Mouse (Mus musculus) small intestine, adult 2 months (tissue): ENCODE measurements around the gene Itgad. TPM values are rescaled to one million over a fixed set of nuclear protein-coding genes. Genes with fewer than 3 reads are reported as not detected.

Experiments
- H3K27ac ChIP-seq: fragments of 200-500 bp; 2 replicates; pipeline ENCODE4 v1.5.1; 2012; ENCODE audit warnings: low read depth, low read length, control low read depth, inconsistent platforms; ENCODE audit not compliant: insufficient read depth
- H3K27me3 ChIP-seq: fragments of 200-500 bp; 2 replicates; pipeline ENCODE4 v1.6.1; 2012; ENCODE audit warnings: mild to moderate bottlenecking, moderate library complexity, low read length, inconsistent platforms; ENCODE audit not compliant: control insufficient read depth, insufficient read depth
- H3K36me3 ChIP-seq: fragments of 200-500 bp; 2 replicates; pipeline ENCODE4 v1.6.1; 2012; ENCODE audit warnings: mild to moderate bottlenecking, low read length, control low read depth, inconsistent platforms; ENCODE audit not compliant: control insufficient read depth, insufficient read depth
- H3K4me1 ChIP-seq: fragments of 200-500 bp; 2 replicates; pipeline ENCODE4 v1.6.1; 2012; ENCODE audit warnings: low read length, inconsistent platforms, mixed read lengths; ENCODE audit not compliant: control insufficient read depth, insufficient read depth, insufficient read length
- H3K4me3 ChIP-seq: fragments of 200-500 bp; 2 replicates; pipeline ENCODE4 v1.5.1; 2012; ENCODE audit warnings: low read depth, mild to moderate bottlenecking, control low read depth, inconsistent platforms, low read length, moderate library complexity
- CTCF ChIP-seq: fragments of 200-500 bp; IDR thresholded peaks from 2 replicates; pipeline ENCODE4 v1.5.1; 2012; ENCODE audit warnings: low read depth, mild to moderate bottlenecking, control low read depth, inconsistent platforms, low read length, moderate library complexity, mixed read lengths; ENCODE audit not compliant: insufficient replicate concordance, insufficient read length; ENCODE audit errors: extremely low read depth
- POLR2A ChIP-seq: fragments of 200-500 bp; IDR thresholded peaks from 2 replicates; pipeline ENCODE4 v1.6.1; 2012; ENCODE audit warnings: low read depth, mild to moderate bottlenecking, control low read depth, inconsistent platforms, low read length, moderate library complexity
- WGBS: fragments of 180-500 bp; shearing (Covaris S2); methylation state at CpG from one replicate; pipeline ENCODE4 v1.1.7; 2018; 5-methylcytosine and 5-hydroxymethylcytosine counted together
- polyA plus RNA-seq: library from polyadenylated mRNA; depleted of rRNA; stranded (reverse); fragments of >200 nt; gene quantifications from 2 replicates; pipeline ENCODE4 v1.2.3, GENCODE M21; 2012

Gene Itgad
- polyA plus RNA-seq, 1 experiment = 1.4 TPM

- WGBS = 54% methylated on average over 5 of the region's 5 CpGs
- peaks cover 6% of the 10 kb centered on the region; the same call in 1 of the 2 replicates for H3K36me3 ChIP-seq
- TF ChIP-seq CTCF (no peak), POLR2A (no peak)
Measured at GRCm38 (mm10) chr7:128249998-128250397, 95.8 kb downstream of the Itgad start.

GRCm38 (mm10) chr7:128251946-128252345, 97.8 kb downstream of the Itgad start:
- Histone ChIP-seq H3K27me3 (no peaks in the 10 kb centered on the region), H3K36me3 (peaks cover 3% of the 10 kb centered on the region; the same call in 1 of the 2 replicates), H3K4me3 (no peak overlapping the region), H3K27ac (no peak overlapping the region), H3K4me1 (peaks cover 5% of the 10 kb centered on the region)
- no peak for TF ChIP-seq CTCF
- no peak for TF ChIP-seq POLR2A
- 26% methylated on average over 12 of the region's 12 CpGs for WGBS

More at GRCm38 (mm10) chr7:128249998-128250397, 95.8 kb downstream of the Itgad start:
- Histone ChIP-seq H3K4me1 (peaks cover 3% of the 10 kb centered on the region), H3K4me3 (no peak overlapping the region), H3K27me3 (no peaks in the 10 kb centered on the region), H3K27ac (no peak overlapping the region)

GRCm38 (mm10) chr7:128252609-128253008, 98.4 kb downstream of the Itgad start:
- 10% methylated on average over 24 of the region's 24 CpGs for WGBS
- Histone ChIP-seq H3K27ac (no peak overlapping the region), H3K4me3 (peak overlapping the region; percentile 7; the same call in 1 of the 2 replicates), H3K27me3 (no peaks in the 10 kb centered on the region), H3K36me3 (peaks cover 3% of the 10 kb centered on the region; the same call in 1 of the 2 replicates), H3K4me1 (peaks cover 6% of the 10 kb centered on the region)
- no peak for TF ChIP-seq POLR2A
- no peak for TF ChIP-seq CTCF

- no peak overlapping the region for H3K27ac ChIP-seq
- 50% methylated on average over 2 of the region's 2 CpGs for WGBS
- H3K27me3 ChIP-seq = no peaks in the 10 kb centered on the region
- peaks cover 3% of the 10 kb centered on the region; the same call in 1 of the 2 replicates for H3K36me3 ChIP-seq
- peaks cover 6% of the 10 kb centered on the region; the same call in 1 of the 2 replicates for H3K4me1 ChIP-seq
- TF ChIP-seq CTCF (no peak), POLR2A (no peak)
- H3K4me3 ChIP-seq = no peak overlapping the region
Measured at GRCm38 (mm10) chr7:128254978-128255377, 100.8 kb downstream of the Itgad start.

- H3K4me1 ChIP-seq = peaks cover 6% of the 10 kb centered on the region; the same call in 1 of the 2 replicates
- peaks cover 3% of the 10 kb centered on the region; the same call in 1 of the 2 replicates for H3K36me3 ChIP-seq
- H3K27me3 ChIP-seq = peaks cover 3% of the 10 kb centered on the region
- no peak for TF ChIP-seq CTCF
- no peak for TF ChIP-seq POLR2A
- WGBS = 78% methylated on average over 5 of the region's 5 CpGs
- H3K27ac ChIP-seq = no peak overlapping the region
- H3K4me3 ChIP-seq = no peak overlapping the region
Measured at GRCm38 (mm10) chr7:128255757-128256156, 101.6 kb downstream of the Itgad start.

GRCm38 (mm10) chr7:128256783-128257334, 102.7 kb downstream of the Itgad start:
- 12% methylated on average over 5 of the region's 5 CpGs for WGBS
- Histone ChIP-seq H3K27me3 (peaks cover 3% of the 10 kb centered on the region), H3K27ac (no peak overlapping the region), H3K4me1 (peaks cover 6% of the 10 kb centered on the region; the same call in 1 of the 2 replicates), H3K4me3 (no peak overlapping the region), H3K36me3 (peaks cover 3% of the 10 kb centered on the region; the same call in 1 of the 2 replicates)
- no peak for TF ChIP-seq CTCF
- no peak for TF ChIP-seq POLR2A

- Histone ChIP-seq H3K27ac (no peak within 1 kb of the TSS), H3K4me1 (peaks cover 3% of the 10 kb centered on the region; the same call in 1 of the 2 replicates), H3K36me3 (no peaks in the 10 kb centered on the region), H3K4me3 (no peak within 1 kb of the TSS), H3K27me3 (peaks cover 2% of the 10 kb centered on the region; the same call in 1 of the 2 replicates)
- no peak for TF ChIP-seq POLR2A
- no peak for TF ChIP-seq CTCF
- 75% methylated on average over 6 of the region's 6 CpGs for WGBS
Measured at GRCm38 (mm10) chr7:128265411-128265810, 111.2 kb downstream of the Itgad start, which contains the start of gene Slc5a2. Gene Slc5a2, plus strand, starts transcription at chr7:128265657.
